Mouse (Mus musculus): ENCODE measurements around the gene Kansl2. TPM values are rescaled to one million over a fixed set of nuclear protein-coding genes. Genes with fewer than 3 reads are reported as not detected.

The Kansl2 gene
- polyA plus RNA-seq (2015; fragmentation: Nextera tagmentation; extraction: Ambion mirVana): 32.0 and 35.4 TPM in 2 replicates

DNA sequence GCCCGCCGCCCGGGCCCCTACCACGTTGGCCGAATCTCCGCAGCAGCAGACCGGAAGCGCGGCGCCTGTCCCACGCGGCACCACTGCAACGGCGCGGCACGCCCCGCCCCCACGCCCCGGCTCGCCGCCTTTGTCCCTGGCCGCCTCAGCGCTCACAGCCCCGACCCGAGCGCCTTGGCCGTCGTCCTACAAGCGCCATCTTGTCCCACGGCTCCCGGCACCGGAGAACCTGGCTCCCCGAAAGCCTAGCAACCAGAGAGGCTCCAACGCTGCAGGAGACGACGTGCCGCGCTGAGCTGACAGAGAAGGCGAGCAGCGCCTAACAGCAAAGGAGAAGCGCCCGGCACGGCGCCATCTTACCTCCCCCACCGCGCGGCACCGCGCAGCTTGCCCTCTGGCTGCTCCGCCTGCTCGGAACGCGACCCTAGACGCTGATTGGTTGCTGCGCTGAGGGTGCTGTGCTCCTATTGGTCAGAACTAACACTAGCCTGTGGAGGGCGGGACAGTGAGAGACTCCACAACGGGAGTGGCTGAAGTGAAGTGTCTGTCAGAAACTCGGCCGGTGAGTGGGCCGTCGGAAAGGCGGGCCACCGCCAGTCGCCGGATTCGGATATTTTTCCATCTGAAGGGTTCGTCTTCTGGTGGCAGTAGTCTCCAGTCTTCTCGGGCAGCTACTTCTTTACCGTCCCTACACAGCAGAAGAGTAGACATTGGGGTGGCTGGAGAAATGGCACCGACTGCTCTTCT, at the start of gene Kansl2:
Gene Kansl2, minus strand, starts transcription at position 384 of the 747 bp plus-strand sequence.
- H3K4me2 ChIP-seq: peak within 1 kb of the TSS; percentile 85
- under 1% methylated on average over 69 of the region's 70 CpGs for WGBS (ENCODE audit: insufficient replicate concordance)
- peak; percentile 99 for ATAC-seq (ENCODE audit: insufficient read depth)
- peak within 1 kb of the TSS; percentile 93 for H3K9ac ChIP-seq
- peaks cover 41% of the 10 kb centered on the region for H3K36me3 ChIP-seq (replicated peaks)
- no peaks in the 10 kb centered on the region for H3K27me3 ChIP-seq
- peak within 1 kb of the TSS; percentile 98 for H3K27ac ChIP-seq (replicated peaks)
- peaks cover 31% of the 10 kb centered on the region for H3K4me1 ChIP-seq (replicated peaks)
- H3K4me3 ChIP-seq (replicated peaks): peak within 1 kb of the TSS; percentile 94
- no peaks in the 10 kb centered on the region for H3K9me3 ChIP-seq (replicated peaks)

DNA sequence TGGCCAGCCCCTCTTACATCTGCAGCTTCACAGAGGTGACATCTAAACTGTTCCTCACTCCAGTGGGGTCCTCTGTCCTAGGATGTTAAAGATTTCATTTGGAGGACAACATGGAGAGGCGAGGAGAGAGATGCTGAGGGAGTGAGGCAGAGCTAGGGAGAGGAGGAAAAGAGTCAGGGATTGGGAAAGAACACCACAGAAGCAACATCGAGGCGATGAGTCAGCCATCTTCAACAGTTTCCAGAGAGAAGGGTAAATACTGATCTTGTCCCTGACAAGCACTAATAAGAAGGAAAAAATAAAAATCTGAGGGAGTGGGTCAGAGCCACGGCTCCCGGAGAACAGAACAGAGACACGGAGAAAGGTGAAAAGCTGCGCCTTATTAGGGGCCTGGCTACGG, 48.9 kb upstream of the Kansl2 start:
- H3K27me3 ChIP-seq: peaks cover 11% of the 10 kb centered on the region; the same call in 1 of the 2 replicates
- no peak overlapping the region for H3K4me3 ChIP-seq (replicated peaks)
- peaks cover 34% of the 10 kb centered on the region for H3K4me1 ChIP-seq (replicated peaks)
- no peak overlapping the region for H3K4me2 ChIP-seq
- H3K27ac ChIP-seq (replicated peaks): no peak overlapping the region
- H3K36me3 ChIP-seq (replicated peaks): no peaks in the 10 kb centered on the region
- H3K9me3 ChIP-seq (replicated peaks): no peaks in the 10 kb centered on the region
- WGBS (ENCODE audit: insufficient replicate concordance): 75% methylated on average over 8 of the region's 8 CpGs
- ATAC-seq (ENCODE audit: insufficient read depth): no peak
- no peak overlapping the region for H3K9ac ChIP-seq

DNA sequence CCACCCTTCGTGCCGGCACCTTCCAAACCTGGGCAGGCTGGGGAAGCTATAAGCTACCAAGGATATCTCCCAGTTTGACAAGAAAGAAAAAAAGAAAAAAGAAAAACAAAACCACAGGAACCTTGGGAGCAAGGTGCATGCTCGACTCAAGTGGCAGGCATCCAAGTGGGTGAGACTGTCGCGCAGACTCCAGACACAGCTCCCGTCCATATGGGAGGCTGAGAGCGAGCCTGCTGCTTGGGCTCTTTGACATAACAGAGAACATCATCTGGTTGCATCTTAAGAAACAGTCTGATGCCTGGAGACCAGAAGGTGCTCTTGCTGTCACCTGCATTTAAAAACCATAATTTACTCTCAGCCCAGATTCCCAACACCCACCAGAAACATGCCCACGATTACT, 48.3 kb upstream of the Kansl2 start:
- ATAC-seq (ENCODE audit: insufficient read depth): no peak
- H3K27ac ChIP-seq (replicated peaks): no peak overlapping the region
- H3K36me3 ChIP-seq (replicated peaks): no peaks in the 10 kb centered on the region
- H3K27me3 ChIP-seq: peaks cover 14% of the 10 kb centered on the region; the same call in 1 of the 2 replicates
- H3K9ac ChIP-seq: no peak overlapping the region
- no peak overlapping the region for H3K4me2 ChIP-seq
- peaks cover 29% of the 10 kb centered on the region for H3K4me1 ChIP-seq (replicated peaks)
- H3K4me3 ChIP-seq (replicated peaks): no peak overlapping the region
- 74% methylated on average over 8 of the region's 8 CpGs for WGBS (ENCODE audit: insufficient replicate concordance)
- no peaks in the 10 kb centered on the region for H3K9me3 ChIP-seq (replicated peaks)

DNA sequence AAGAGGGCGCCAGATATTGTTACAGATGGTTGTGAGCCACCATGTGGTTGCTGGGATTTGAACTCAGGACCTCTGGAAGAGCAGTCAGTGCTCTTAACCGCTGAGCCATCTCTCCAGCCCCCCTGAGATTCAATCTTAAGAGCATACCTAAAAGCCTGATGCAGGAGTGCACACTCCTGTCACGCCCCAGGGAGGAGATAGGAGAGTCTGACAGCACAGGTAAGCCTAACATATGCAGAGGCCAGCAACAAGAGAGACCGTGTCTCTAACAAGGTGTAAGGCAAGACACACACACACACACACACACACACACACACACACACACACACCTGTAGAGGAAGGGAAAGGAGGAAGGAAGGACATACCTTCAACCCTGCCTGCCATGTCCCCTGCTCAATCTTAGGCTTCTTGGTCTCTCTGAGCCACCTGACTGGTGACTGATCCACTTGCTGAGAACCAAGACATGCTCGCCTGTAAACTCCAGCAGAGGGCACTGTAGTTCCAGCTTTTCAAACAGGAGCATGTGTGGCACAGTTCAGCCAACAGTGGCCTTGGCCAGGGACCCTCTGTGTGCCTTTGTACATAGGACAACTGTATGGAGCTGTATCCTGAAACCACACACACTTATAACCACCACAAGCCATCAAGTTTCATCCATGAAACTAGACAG, 45.9 kb upstream of the Kansl2 start:
- Histone ChIP-seq H3K4me1 (replicated peaks) (peaks cover 10% of the 10 kb centered on the region), H3K36me3 (replicated peaks) (no peaks in the 10 kb centered on the region), H3K4me2 (no peak overlapping the region), H3K4me3 (replicated peaks) (no peak overlapping the region), H3K27ac (replicated peaks) (no peak overlapping the region), H3K9me3 (replicated peaks) (no peaks in the 10 kb centered on the region), H3K27me3 (peaks cover 23% of the 10 kb centered on the region; the same call in 1 of the 2 replicates), H3K9ac (no peak overlapping the region)
- ATAC-seq (ENCODE audit: insufficient read depth): peak; percentile 70
- WGBS (ENCODE audit: insufficient replicate concordance): 36% methylated on average over 5 of the region's 5 CpGs

DNA sequence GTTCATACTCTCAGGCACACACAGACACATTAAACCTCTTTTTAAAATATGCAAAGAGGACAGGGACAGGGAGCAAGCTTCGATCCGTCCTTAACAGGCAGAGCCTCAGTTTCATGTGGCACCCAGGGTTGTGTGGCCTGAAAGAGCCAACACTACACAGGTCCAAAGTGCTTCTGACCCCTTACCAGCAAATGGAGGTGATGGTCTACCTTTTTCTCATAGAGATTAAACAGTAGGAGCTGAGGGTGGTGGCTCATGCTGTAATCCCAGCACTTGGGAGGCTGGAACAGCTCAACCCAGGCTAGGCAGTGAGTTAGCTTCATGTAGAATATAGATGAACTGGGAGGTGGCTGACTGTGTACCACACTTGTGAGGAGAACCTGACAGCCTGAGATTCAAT, 45.2 kb upstream of the Kansl2 start:
- no peak overlapping the region for H3K4me3 ChIP-seq (replicated peaks)
- no peak overlapping the region for H3K9ac ChIP-seq
- WGBS (ENCODE audit: insufficient replicate concordance): 70% methylated on average over 2 of the region's 2 CpGs
- H3K36me3 ChIP-seq (replicated peaks): no peaks in the 10 kb centered on the region
- H3K4me1 ChIP-seq (replicated peaks): peaks cover 7% of the 10 kb centered on the region; the same call in 1 of the 2 replicates
- no peak overlapping the region for H3K27ac ChIP-seq (replicated peaks)
- H3K9me3 ChIP-seq (replicated peaks): no peaks in the 10 kb centered on the region
- ATAC-seq (ENCODE audit: insufficient read depth): no peak
- no peak overlapping the region for H3K4me2 ChIP-seq
- peaks cover 23% of the 10 kb centered on the region; the same call in 1 of the 2 replicates for H3K27me3 ChIP-seq

DNA sequence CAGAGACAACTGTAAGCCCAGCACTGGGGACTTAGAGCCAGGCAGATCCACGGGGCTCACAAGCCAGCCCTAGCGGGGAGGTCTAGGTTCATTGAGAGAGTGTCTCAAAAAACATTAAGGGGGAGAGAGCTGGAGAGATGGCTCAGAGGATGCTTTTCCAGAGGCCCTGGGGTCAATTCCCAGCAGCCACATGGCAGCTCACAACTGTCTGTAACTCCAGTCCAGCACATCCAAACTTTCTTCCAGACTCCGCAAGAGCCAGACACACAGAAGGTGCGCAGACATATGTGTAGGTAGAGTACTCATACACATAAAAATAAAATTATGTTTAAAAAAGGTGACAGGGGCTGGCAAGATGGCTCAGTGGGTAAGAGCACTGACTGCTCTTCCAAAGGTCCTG, 39.2 kb upstream of the Kansl2 start:
- Histone ChIP-seq H3K4me2 (no peak overlapping the region), H3K27me3 (peaks cover 13% of the 10 kb centered on the region; the same call in 1 of the 2 replicates), H3K27ac (replicated peaks) (no peak overlapping the region), H3K9me3 (replicated peaks) (no peaks in the 10 kb centered on the region), H3K4me1 (replicated peaks) (peaks cover 20% of the 10 kb centered on the region), H3K9ac (no peak overlapping the region), H3K36me3 (replicated peaks) (no peaks in the 10 kb centered on the region), H3K4me3 (replicated peaks) (no peak overlapping the region)
- WGBS (ENCODE audit: insufficient replicate concordance): 71% methylated on average over 4 of the region's 4 CpGs
- ATAC-seq (ENCODE audit: insufficient read depth): no peak

DNA sequence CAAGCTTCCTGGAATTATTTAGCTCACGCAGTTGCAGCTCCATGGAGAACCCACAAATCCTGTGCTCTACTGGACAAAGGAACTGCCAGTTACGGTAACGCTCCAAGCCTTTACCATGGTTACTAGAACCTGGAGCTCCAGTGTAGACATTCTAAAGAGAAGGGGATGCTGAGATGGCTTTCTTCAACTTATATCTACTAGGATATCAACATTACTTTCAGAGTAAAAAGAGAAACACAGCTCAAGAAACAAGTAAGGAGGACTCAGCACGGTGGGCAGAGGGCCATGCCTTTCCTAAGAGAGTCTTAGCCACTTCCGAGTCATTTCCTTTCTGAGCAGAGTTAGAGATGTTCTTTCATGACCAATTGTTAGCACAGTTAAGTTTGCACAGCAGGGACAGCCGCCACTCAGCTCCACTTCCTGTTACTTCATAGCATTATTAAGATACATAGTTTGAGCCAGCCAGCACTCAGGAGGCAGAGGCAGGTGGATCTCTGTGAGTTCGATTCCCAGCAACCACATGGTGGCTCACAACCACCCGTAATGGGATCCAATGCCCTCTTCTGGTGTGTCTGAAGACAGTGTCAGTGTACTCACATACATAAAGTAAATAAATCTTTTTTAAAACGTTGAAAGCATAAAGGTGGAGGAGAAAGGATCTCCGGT, 36.9 kb upstream of the Kansl2 start, which contains the start of the genes Ccnt1 and 4930415O20Rik:
Gene Ccnt1, minus strand, starts transcription at position 51 of the 666 bp plus-strand sequence.
Gene 4930415O20Rik, plus strand, starts transcription at position 132 of the 666 bp plus-strand sequence.
- H3K4me3 ChIP-seq (replicated peaks): no peak within 1 kb of the TSS
- no peak within 1 kb of the TSS for H3K4me2 ChIP-seq
- peak within 1 kb of the TSS; percentile 35; the same call in 1 of the 2 replicates for H3K27ac ChIP-seq (replicated peaks)
- no peaks in the 10 kb centered on the region for H3K9me3 ChIP-seq (replicated peaks)
- H3K4me1 ChIP-seq (replicated peaks): peaks cover 24% of the 10 kb centered on the region
- 0 out of 2 replicates have a peak, but pooled peaks cover 1% of the 10 kb centered on the region for H3K36me3 ChIP-seq (replicated peaks)
- ATAC-seq (ENCODE audit: insufficient read depth): no peak
- H3K9ac ChIP-seq: no peak within 1 kb of the TSS
- WGBS (ENCODE audit: insufficient replicate concordance): 55% methylated on average over 10 of the region's 10 CpGs
- H3K27me3 ChIP-seq: 0 out of 2 replicates have a peak, but pooled peaks cover 9% of the 10 kb centered on the region

DNA sequence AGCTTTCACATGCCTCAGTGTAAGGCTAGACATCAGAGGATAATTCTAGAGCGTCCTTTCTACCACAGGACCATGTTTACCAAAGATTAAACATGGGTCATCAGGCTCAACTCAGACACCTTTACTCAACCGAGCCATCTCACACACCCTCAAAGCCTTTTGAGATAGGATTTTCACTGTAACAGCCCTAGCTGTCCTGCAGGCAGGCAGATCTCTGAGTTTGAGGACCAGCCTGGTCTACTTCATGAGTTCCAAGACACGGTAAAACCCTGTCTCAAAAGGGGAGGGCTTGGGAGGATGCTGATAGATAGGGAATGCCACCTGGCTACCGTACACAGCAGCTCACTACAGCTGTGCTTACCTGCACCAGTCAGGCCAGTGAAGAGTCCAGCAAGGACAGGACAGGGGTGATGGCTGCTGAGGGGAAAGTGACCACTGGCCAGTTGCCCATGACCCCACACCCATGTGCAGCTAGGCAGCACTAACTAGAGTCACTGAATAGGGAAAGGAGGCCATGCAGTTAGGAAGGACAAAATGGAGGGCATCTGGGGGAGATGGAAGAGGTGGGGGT, 35.8 kb upstream of the Kansl2 start:
- no peaks in the 10 kb centered on the region for H3K9me3 ChIP-seq (replicated peaks)
- no peak for ATAC-seq (ENCODE audit: insufficient read depth)
- H3K36me3 ChIP-seq (replicated peaks): peaks cover 12% of the 10 kb centered on the region
- H3K4me2 ChIP-seq: no peak overlapping the region
- H3K27ac ChIP-seq (replicated peaks): no peak overlapping the region
- peaks cover 36% of the 10 kb centered on the region for H3K4me1 ChIP-seq (replicated peaks)
- WGBS (ENCODE audit: insufficient replicate concordance): 66% methylated on average over 4 of the region's 4 CpGs
- H3K27me3 ChIP-seq: no peaks in the 10 kb centered on the region
- no peak overlapping the region for H3K9ac ChIP-seq
- no peak overlapping the region for H3K4me3 ChIP-seq (replicated peaks)

DNA sequence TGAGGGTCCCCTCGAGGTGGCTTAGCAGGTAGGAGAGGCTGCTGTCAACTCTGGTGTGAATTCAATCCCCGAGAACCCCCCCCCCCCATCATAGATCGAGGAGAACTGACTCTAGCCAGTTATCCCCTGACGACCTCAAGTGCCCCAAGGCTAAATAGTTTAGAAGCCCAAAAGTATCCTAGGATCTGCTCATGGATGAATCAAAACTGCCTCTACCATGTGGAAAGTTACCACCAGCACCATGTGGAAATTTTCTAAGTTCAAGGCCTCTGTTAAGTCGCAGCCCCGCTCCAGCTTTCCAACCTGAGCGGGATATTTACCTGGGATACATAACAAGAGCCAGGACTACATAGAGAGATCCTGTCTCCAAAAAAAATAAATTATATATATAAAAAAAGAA, 35.2 kb upstream of the Kansl2 start:
- no peak overlapping the region for H3K27ac ChIP-seq (replicated peaks)
- H3K9ac ChIP-seq: peak overlapping the region; percentile 84; the same call in 1 of the 2 replicates
- WGBS (ENCODE audit: insufficient replicate concordance): 60% methylated on average over 7 of the region's 7 CpGs
- peaks cover 39% of the 10 kb centered on the region for H3K4me1 ChIP-seq (replicated peaks)
- H3K36me3 ChIP-seq (replicated peaks): peaks cover 16% of the 10 kb centered on the region
- ATAC-seq (ENCODE audit: insufficient read depth): no peak
- peak overlapping the region; percentile 85 for H3K4me3 ChIP-seq (replicated peaks)
- no peaks in the 10 kb centered on the region for H3K9me3 ChIP-seq (replicated peaks)
- peak overlapping the region; percentile 82 for H3K4me2 ChIP-seq
- no peaks in the 10 kb centered on the region for H3K27me3 ChIP-seq

DNA sequence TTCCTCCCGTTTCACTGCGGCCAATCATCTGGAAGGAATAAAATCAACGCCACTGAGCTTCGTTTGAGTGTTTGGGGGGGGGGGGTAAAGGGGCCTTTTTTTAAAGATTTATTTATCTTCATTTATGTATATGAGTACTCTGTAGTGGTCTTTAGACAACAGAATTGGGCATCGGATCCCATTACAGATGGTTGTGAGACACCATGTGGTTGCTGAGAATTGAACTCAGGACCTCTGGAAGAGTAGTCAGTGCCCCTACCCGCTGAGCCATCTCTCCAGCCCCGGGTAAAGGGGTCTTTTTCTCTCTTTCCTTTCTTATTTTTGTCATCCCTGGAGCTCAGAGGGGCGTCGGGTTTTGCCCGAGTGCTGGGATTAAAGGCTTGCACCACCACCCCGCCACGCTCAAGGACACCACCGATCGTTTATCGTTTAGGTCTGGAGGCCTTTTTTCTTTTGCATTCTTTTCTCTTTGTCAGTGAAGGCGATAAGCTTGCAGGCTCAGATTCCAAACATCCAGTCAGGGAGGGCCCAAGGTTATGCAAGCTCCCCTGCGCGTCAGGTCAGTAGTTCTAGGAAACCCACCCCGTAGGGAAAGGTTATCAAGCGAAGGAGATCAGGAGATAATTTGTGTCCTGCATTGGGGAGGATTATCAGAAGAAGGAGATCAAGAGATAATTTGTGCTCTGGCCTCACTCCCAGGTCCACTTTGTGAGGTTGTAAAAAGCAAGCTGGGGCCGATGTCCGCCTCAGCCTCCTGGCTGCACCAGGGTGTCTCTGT, 34.4 kb upstream of the Kansl2 start:
- Histone ChIP-seq H3K9me3 (replicated peaks) (no peaks in the 10 kb centered on the region), H3K27me3 (no peaks in the 10 kb centered on the region), H3K9ac (peak overlapping the region; percentile 84), H3K4me1 (replicated peaks) (peaks cover 42% of the 10 kb centered on the region), H3K4me3 (replicated peaks) (peak overlapping the region; percentile 85), H3K36me3 (replicated peaks) (peaks cover 22% of the 10 kb centered on the region), H3K27ac (replicated peaks) (peak overlapping the region; percentile 99), H3K4me2 (peak overlapping the region; percentile 82)
- ATAC-seq (ENCODE audit: insufficient read depth): no peak
- 5% methylated on average over 22 of the region's 22 CpGs for WGBS (ENCODE audit: insufficient replicate concordance)
